Mouse (Mus musculus): ENCODE measurements around the gene Lingo1. TPM values are rescaled to one million over a fixed set of nuclear protein-coding genes. Genes with fewer than 3 reads are reported as not detected.
A peak's percentile ranks its signal among the peaks of the same experiment; 100 is the strongest.

Gene Lingo1
- polyA plus RNA-seq (2012; rRNA removed) = 4.4 and 6.8 TPM in 2 replicates

DNA sequence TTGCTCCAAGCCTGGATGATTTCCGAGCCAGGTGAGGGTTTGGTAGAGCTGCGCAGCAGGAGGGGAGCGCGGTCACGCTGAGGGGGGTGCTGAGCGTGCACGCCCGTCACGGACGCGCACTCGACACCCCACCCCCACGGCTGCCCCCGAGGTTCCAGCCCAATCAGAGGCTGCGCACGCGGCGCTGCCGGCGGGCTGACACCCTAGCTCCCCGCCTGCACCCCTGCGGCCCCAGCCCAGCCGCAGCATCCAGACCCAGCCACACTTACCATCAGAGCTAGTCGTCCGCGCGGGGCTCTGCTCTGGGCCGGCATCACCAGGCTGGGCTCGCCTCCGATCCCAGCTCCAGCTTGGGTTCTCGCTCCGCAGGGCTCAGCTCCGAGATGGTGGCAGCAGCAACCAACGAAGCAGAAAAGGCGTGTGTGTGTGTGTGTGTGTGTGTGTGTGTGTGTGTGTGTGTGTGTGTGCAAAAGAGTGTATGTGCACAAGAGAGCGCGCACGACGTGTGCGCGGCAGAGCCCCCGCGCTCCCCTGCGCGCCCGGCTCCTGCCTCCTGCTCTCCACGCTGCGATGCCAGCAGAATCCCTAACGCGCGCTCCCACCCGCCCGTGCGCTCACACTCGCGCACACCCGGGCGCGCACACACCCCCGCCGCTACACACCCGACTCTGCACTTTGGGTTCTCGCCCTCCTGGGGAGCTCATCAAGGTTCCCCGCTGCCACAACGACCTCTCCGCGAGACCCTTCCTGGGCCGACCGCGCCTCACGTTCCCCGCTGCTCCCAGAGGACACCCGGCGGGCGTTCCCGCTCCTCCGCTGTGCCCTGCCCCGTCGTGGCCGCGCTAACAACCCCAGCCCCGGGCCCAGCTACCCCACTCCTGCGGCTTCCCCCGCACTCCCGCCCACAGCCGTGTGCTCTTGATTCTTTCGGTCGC lies at the start of gene Lingo1:
Gene Lingo1, minus strand, starts transcription at position 748 of the 935 bp plus-strand sequence.
- DNase-seq = no peak
- WGBS = 2% methylated on average over 86 of the region's 88 CpGs
- TF ChIP-seq CTCF (IDR thresholded peaks at IDR 0.05; ENCODE audit: insufficient read depth, low read length) = no peak
- no peak for TF ChIP-seq POLR2A (IDR thresholded peaks at IDR 0.05; ENCODE audit: borderline replicate concordance, extremely low read depth, low read depth, low read length)
- Histone ChIP-seq H3K4me3 (replicated peaks; ENCODE audit: extremely low read depth, low read depth, low read length) (no peak within 1 kb of the TSS), H3K4me1 (ENCODE audit: control insufficient read depth, insufficient read depth, low read length) (no peaks in the 10 kb centered on the region)

DNA sequence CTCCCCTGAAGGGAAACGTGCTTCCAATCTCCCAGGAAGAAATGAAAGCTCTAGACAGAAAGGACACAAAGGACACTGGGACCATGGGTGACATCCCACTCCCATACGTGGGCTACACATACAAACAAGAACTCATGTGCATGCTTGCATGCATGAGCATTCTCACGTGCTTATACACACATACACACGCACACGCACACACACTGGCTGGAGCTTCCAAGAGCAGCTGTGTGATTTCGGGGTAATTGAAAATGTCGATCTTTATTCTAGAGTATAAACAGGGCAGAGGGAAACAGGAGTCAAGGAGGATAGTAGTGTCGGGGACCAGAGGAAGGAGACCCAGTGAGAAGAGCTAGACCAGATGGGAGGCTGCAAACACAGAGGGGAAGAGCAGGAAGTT lies 48.4 kb upstream of the Lingo1 start:
- Histone ChIP-seq H3K4me3 (replicated peaks; ENCODE audit: extremely low read depth, low read depth, low read length) (no peak overlapping the region), H3K4me1 (ENCODE audit: control insufficient read depth, insufficient read depth, low read length) (no peaks in the 10 kb centered on the region)
- TF ChIP-seq POLR2A (IDR thresholded peaks at IDR 0.05; ENCODE audit: borderline replicate concordance, extremely low read depth, low read depth, low read length) = no peak
- TF ChIP-seq CTCF (IDR thresholded peaks at IDR 0.05; ENCODE audit: insufficient read depth, low read length) = no peak
- 60% methylated on average over 8 of the region's 8 CpGs for WGBS
- DNase-seq = no peak

GRCm38 (mm10) chr9:56843679-56844188 lies 47.5 kb upstream of the Lingo1 start:
- Histone ChIP-seq H3K4me3 (replicated peaks; ENCODE audit: extremely low read depth, low read depth, low read length) (no peak overlapping the region), H3K4me1 (ENCODE audit: control insufficient read depth, insufficient read depth, low read length) (no peaks in the 10 kb centered on the region)
- 36% methylated on average over 7 of the region's 7 CpGs for WGBS
- no peak for TF ChIP-seq POLR2A (IDR thresholded peaks at IDR 0.05; ENCODE audit: borderline replicate concordance, extremely low read depth, low read depth, low read length)
- TF ChIP-seq CTCF (IDR thresholded peaks at IDR 0.05; ENCODE audit: insufficient read depth, low read length) = peak; percentile 78
- peak; percentile 48 for DNase-seq

DNA sequence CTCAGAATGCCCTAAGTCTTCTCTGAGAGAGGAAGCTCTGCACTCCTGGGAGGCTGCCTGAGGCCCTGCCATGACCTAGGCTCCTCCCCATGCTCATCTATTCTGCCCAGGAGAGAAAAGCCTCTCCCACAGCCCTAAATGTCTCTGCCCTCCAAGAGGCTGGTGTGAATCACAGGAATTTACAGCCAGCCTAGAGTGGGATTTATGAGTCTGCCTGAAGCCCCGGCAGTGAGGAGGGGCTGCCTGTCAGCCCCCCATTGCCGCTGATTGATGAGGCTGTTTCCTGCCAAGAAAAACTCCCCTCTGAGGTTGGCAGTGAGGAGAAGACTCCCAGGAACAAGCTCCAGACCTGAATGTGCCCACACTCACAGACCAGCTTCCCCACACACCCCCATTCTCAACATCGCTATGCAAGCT lies 46.0 kb upstream of the Lingo1 start:
- 34% methylated on average over 3 of the region's 3 CpGs for WGBS
- DNase-seq = no peak
- Histone ChIP-seq H3K4me3 (replicated peaks; ENCODE audit: extremely low read depth, low read depth, low read length) (no peak overlapping the region), H3K4me1 (ENCODE audit: control insufficient read depth, insufficient read depth, low read length) (no peaks in the 10 kb centered on the region)
- TF ChIP-seq POLR2A (IDR thresholded peaks at IDR 0.05; ENCODE audit: borderline replicate concordance, extremely low read depth, low read depth, low read length) = no peak
- no peak for TF ChIP-seq CTCF (IDR thresholded peaks at IDR 0.05; ENCODE audit: insufficient read depth, low read length)

DNA sequence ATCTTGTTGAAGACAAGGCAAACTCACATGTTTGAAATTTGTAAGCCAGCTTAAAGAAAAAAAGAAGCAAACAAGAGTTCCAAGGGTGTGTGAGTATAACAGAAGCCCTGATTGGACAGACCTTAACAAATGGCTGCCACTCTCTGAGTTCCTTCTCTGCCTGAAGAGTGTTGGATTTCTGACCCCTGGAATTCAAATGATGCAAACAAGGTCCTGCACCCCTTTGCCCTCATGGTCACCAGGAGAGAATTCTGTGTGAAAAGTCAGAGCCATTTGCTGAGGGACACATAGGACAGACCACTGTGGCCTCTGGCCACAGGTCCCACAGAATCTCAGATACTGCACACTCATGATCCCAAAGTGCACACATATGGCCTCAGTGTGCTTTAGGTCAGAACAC lies 45.6 kb upstream of the Lingo1 start:
- Histone ChIP-seq H3K4me1 (ENCODE audit: control insufficient read depth, insufficient read depth, low read length) (no peaks in the 10 kb centered on the region), H3K4me3 (replicated peaks; ENCODE audit: extremely low read depth, low read depth, low read length) (no peak overlapping the region)
- DNase-seq = no peak
- TF ChIP-seq CTCF (IDR thresholded peaks at IDR 0.05; ENCODE audit: insufficient read depth, low read length) (no peak), POLR2A (IDR thresholded peaks at IDR 0.05; ENCODE audit: borderline replicate concordance, extremely low read depth, low read depth, low read length) (no peak)

DNA sequence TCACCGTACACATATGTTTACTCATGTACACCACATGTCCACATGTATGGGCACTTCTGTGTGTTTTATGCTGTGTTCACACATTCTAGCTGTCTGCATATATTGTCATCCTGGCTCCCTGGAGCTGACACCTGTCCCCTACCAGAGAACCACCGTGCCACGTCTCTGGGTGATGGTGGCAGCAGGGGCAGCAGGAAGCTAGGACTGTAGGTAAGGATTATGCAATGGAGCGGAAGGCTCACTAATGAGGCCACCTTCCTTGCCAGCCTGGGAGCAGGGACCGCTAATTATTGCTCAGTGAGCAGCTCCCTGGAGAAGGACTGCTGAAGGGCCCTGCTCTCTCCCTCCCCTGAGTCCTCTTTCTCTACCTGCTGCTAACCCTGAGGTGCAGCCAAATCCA lies 44.5 kb upstream of the Lingo1 start:
- 70% methylated on average over 5 of the region's 5 CpGs for WGBS
- DNase-seq = no peak

GRCm38 (mm10) chr9:56835152-56835551 lies 38.9 kb upstream of the Lingo1 start:
- no peak for TF ChIP-seq POLR2A (IDR thresholded peaks at IDR 0.05; ENCODE audit: borderline replicate concordance, extremely low read depth, low read depth, low read length)
- no peak for TF ChIP-seq CTCF (IDR thresholded peaks at IDR 0.05; ENCODE audit: insufficient read depth, low read length)
- 65% methylated on average over 5 of the region's 5 CpGs for WGBS
- Histone ChIP-seq H3K4me1 (ENCODE audit: control insufficient read depth, insufficient read depth, low read length) (no peaks in the 10 kb centered on the region), H3K4me3 (replicated peaks; ENCODE audit: extremely low read depth, low read depth, low read length) (no peak overlapping the region)
- DNase-seq = no peak

More for the DNA sequence above, 44.5 kb upstream of the Lingo1 start:
- H3K4me3 ChIP-seq (replicated peaks; ENCODE audit: extremely low read depth, low read depth, low read length) = no peak overlapping the region
- H3K4me1 ChIP-seq (ENCODE audit: control insufficient read depth, insufficient read depth, low read length) = no peaks in the 10 kb centered on the region
- TF ChIP-seq POLR2A (IDR thresholded peaks at IDR 0.05; ENCODE audit: borderline replicate concordance, extremely low read depth, low read depth, low read length) (no peak), CTCF (IDR thresholded peaks at IDR 0.05; ENCODE audit: insufficient read depth, low read length) (no peak)

- 21% methylated on average over 6 of the region's 6 CpGs for WGBS
These were observed 36.6 kb upstream of the Lingo1 start for GRCm38 (mm10) chr9:56832900-56833299.

GRCm38 (mm10) chr9:56831904-56832303 lies 35.6 kb upstream of the Lingo1 start:
- Histone ChIP-seq H3K4me3 (replicated peaks; ENCODE audit: extremely low read depth, low read depth, low read length) (no peak overlapping the region), H3K4me1 (ENCODE audit: control insufficient read depth, insufficient read depth, low read length) (no peaks in the 10 kb centered on the region)
- TF ChIP-seq POLR2A (IDR thresholded peaks at IDR 0.05; ENCODE audit: borderline replicate concordance, extremely low read depth, low read depth, low read length) = no peak
- no peak for TF ChIP-seq CTCF (IDR thresholded peaks at IDR 0.05; ENCODE audit: insufficient read depth, low read length)
- WGBS = 76% methylated on average over 3 of the region's 3 CpGs
- DNase-seq = no peak

More at GRCm38 (mm10) chr9:56832900-56833299, 36.6 kb upstream of the Lingo1 start:
- DNase-seq = no peak
- TF ChIP-seq POLR2A (IDR thresholded peaks at IDR 0.05; ENCODE audit: borderline replicate concordance, extremely low read depth, low read depth, low read length) = no peak
- no peak for TF ChIP-seq CTCF (IDR thresholded peaks at IDR 0.05; ENCODE audit: insufficient read depth, low read length)
- H3K4me3 ChIP-seq (replicated peaks; ENCODE audit: extremely low read depth, low read depth, low read length) = no peak overlapping the region
- no peaks in the 10 kb centered on the region for H3K4me1 ChIP-seq (ENCODE audit: control insufficient read depth, insufficient read depth, low read length)

- 36% methylated on average over 4 of the region's 4 CpGs for WGBS
- no peak for TF ChIP-seq POLR2A (IDR thresholded peaks at IDR 0.05; ENCODE audit: borderline replicate concordance, extremely low read depth, low read depth, low read length)
- no peak for TF ChIP-seq CTCF (IDR thresholded peaks at IDR 0.05; ENCODE audit: insufficient read depth, low read length)
- Histone ChIP-seq H3K4me3 (replicated peaks; ENCODE audit: extremely low read depth, low read depth, low read length) (no peak overlapping the region), H3K4me1 (ENCODE audit: control insufficient read depth, insufficient read depth, low read length) (no peaks in the 10 kb centered on the region)
- DNase-seq = no peak
These were observed 33.9 kb upstream of the Lingo1 start for GRCm38 (mm10) chr9:56830162-56830561.

Data from lung, adult 2 months (tissue).